Mouse (Mus musculus) hematopoietic stem cell, adult 5-6 weeks (primary cell): Measurements from ENCODE around the gene Cd302. TPM values are rescaled to one million over a fixed set of nuclear protein-coding genes. Genes with fewer than 3 reads are reported as not detected.

Experiments used
- ATAC-seq, 2 experiments: fragments of 125-278 bp in 1 of 2; replicated peaks in 1 of 2; 2 replicates each; pipeline ENCODE4 v1.8.0; 2016 to 2017; ENCODE audit warnings: inconsistent platforms in 2 of 2, mild to moderate bottlenecking in 2 of 2, moderate number of reproducible peaks in 2 of 2, low read depth in 1 of 2, moderate TSS enrichment in 1 of 2; ENCODE audit not compliant: low FRiP score in 2 of 2, poor library complexity in 2 of 2, severe bottlenecking in 2 of 2, insufficient read depth in 1 of 2, low TSS enrichment in 1 of 2
- total RNA-seq: library from RNA; stranded (forward); fragments of 172-1452, 232-1000 nt; gene quantifications from 2 replicates; pipeline ENCODE4 v1.2.3, GENCODE M21; 2017

The Cd302 gene
- total RNA-seq, 1 experiment from 2014 or later = 1.7 TPM

GRCm38 (mm10) chr2:60209703-60210651, 74.3 kb downstream of the Cd302 start, which contains the start of the genes Baz2b and March7:
Gene Baz2b, minus strand, starts transcription at chr2:60209839.
Gene March7, plus strand, starts transcription at chr2:60209887.
- peak; percentile 58 to 72 for ATAC-seq

GRCm38 (mm10) chr2:60209122-60209611, 75.1 kb downstream of the Cd302 start:
- peak in 1 of 2 experiments; percentile 19; a peak in 1 of 4 replicates for ATAC-seq

GRCm38 (mm10) chr2:60205795-60206194, 78.5 kb downstream of the Cd302 start:
- ATAC-seq = no peak

- peak in 1 of 2 experiments; percentile 18; a peak in 1 of 4 replicates for ATAC-seq
Observed at GRCm38 (mm10) chr2:60204162-60204561, 80.1 kb downstream of the Cd302 start.

GRCm38 (mm10) chr2:60203733-60204132, 80.6 kb downstream of the Cd302 start:
- ATAC-seq = no peak

- 0 out of 4 replicates have a peak, but pooled peaks of 1 of the 2 experiments have one; percentile 9 for ATAC-seq
Observed at GRCm38 (mm10) chr2:60202900-60203530, 81.3 kb downstream of the Cd302 start.

Other genes starting within 250 kb of the Cd302 start
- gene Baz2b, start 74.6 kb downstream of the Cd302 start, total RNA-seq = 161 and 225 TPM in 2 replicates
- gene March7, start 74.6 kb downstream of the Cd302 start, total RNA-seq = 111 and 135 TPM in 2 replicates
- 12.8 and 15.6 TPM in 2 replicates for gene Ly75, start 98.8 kb upstream of the Cd302 start, total RNA-seq